Mouse (Mus musculus) frontal cortex, adult (tissue): Measurements from ENCODE around the gene Gm7247.
"Not testable (repeated sequence)": the region's sequence is repeated elsewhere in the genome, so short reads cannot be mapped to it uniquely, and the experiment has no call there.

Experiments used
- ATAC-seq: cut with Nextera tagmentation; 2 replicates; pipeline ENCODE4 v1.9.2; 2017; ENCODE audit warnings: mild to moderate bottlenecking, moderate library complexity, mixed read lengths; ENCODE audit not compliant: low TSS enrichment

Gm7247 gene

GRCm38 (mm10) chr14:51361456-51361855 is at the start of gene Gm7247:
Gm7247 (plus strand) TSS chr14:51361756.
- no peak for ATAC-seq

GRCm38 (mm10) chr14:51324001-51324400 is 37.6 kb upstream of the Gm7247 start:
- peak; percentile 96 for ATAC-seq

GRCm38 (mm10) chr14:51346027-51346426 is 15.5 kb upstream of the Gm7247 start:
- no peak for ATAC-seq

GRCm38 (mm10) chr14:51358111-51358982 is 3.2 kb upstream of the Gm7247 start:
- peak; percentile 99 for ATAC-seq

GRCm38 (mm10) chr14:51382805-51383204 is 21.2 kb downstream of the Gm7247 start:
- ATAC-seq: no peak

- ATAC-seq: no peak
These were observed 22.8 kb downstream of the Gm7247 start for GRCm38 (mm10) chr14:51384351-51384750.

GRCm38 (mm10) chr14:51385741-51386140 is 24.2 kb downstream of the Gm7247 start:
- no peak for ATAC-seq

- no peak for ATAC-seq
These were observed 26.2 kb downstream of the Gm7247 start for GRCm38 (mm10) chr14:51387768-51388167.

GRCm38 (mm10) chr14:51388222-51388621 is 26.7 kb downstream of the Gm7247 start:
- no peak for ATAC-seq

GRCm38 (mm10) chr14:51410520-51410919 is 49.0 kb downstream of the Gm7247 start, which contains the start of gene Vmn2r88:
Vmn2r88 (plus strand) TSS chr14:51410820.
- no peak for ATAC-seq

- no peak for ATAC-seq
These were observed 62.3 kb downstream of the Gm7247 start for GRCm38 (mm10) chr14:51423885-51424284.

- not testable (repeated sequence) for ATAC-seq
These were observed 68.6 kb downstream of the Gm7247 start for GRCm38 (mm10) chr14:51430138-51430537.

GRCm38 (mm10) chr14:51434546-51434945 is 73.0 kb downstream of the Gm7247 start:
- ATAC-seq: no peak

- ATAC-seq: no peak
These were observed 73.5 kb downstream of the Gm7247 start for GRCm38 (mm10) chr14:51435020-51435419.

- no peak for ATAC-seq
These were observed 77.4 kb downstream of the Gm7247 start for GRCm38 (mm10) chr14:51438955-51439354.

- not testable (repeated sequence) for ATAC-seq
These were observed 90.0 kb downstream of the Gm7247 start, which contains the start of gene Vmn2r89 for GRCm38 (mm10) chr14:51451557-51451956. Vmn2r89 (plus strand) TSS chr14:51451857.

GRCm38 (mm10) chr14:51480278-51480677 is 118.7 kb downstream of the Gm7247 start:
- not testable (repeated sequence) for ATAC-seq

GRCm38 (mm10) chr14:51481332-51482015 is 119.9 kb downstream of the Gm7247 start:
- not testable (repeated sequence) for ATAC-seq

- no peak for ATAC-seq
These were observed 120.6 kb downstream of the Gm7247 start for GRCm38 (mm10) chr14:51482051-51482715.

- ATAC-seq: not testable (repeated sequence)
These were observed 121.4 kb downstream of the Gm7247 start for GRCm38 (mm10) chr14:51482971-51483381.

- no peak for ATAC-seq
These were observed 122.1 kb downstream of the Gm7247 start for GRCm38 (mm10) chr14:51483671-51484070.

GRCm38 (mm10) chr14:51486111-51486510 is 124.6 kb downstream of the Gm7247 start:
- ATAC-seq: no peak
